Mouse (Mus musculus) kidney, adult 2 months (tissue): ENCODE data around the gene Kcnk13. TPM values are rescaled to one million over a fixed set of nuclear protein-coding genes. Genes with fewer than 3 reads are reported as not detected.

Source experiments
- DNase-seq: peaks from one replicate; pipeline ENCODE4 v3.0.0; 2021
- H3K27ac ChIP-seq: fragments of 200-500 bp; 2 replicates; pipeline ENCODE4 v1.5.1; 2012; ENCODE audit warnings: low read depth, low read length, control low read depth, inconsistent platforms; ENCODE audit not compliant: insufficient read depth
- H3K27me3 ChIP-seq: fragments of 200-500 bp; replicated peaks from 2 replicates; pipeline ENCODE4 v1.6.1; 2012; ENCODE audit warnings: mild to moderate bottlenecking, moderate library complexity, low read length, inconsistent platforms; ENCODE audit not compliant: control insufficient read depth, insufficient read depth
- H3K36me3 ChIP-seq: fragments of 200-500 bp; 2 replicates; pipeline ENCODE4 v1.6.1; 2012; ENCODE audit warnings: mild to moderate bottlenecking, moderate library complexity, low read length, inconsistent platforms; ENCODE audit not compliant: control insufficient read depth, insufficient read depth
- H3K4me1 ChIP-seq: fragments of 200-500 bp; 2 replicates; pipeline ENCODE4 v1.6.1; 2011; ENCODE audit warnings: low read length; ENCODE audit not compliant: control insufficient read depth, insufficient read depth
- H3K4me3 ChIP-seq: fragments of 200-500 bp; 2 replicates; pipeline ENCODE4 v1.5.1; 2011; ENCODE audit warnings: mild to moderate bottlenecking, low read depth, low read length, control low read depth; ENCODE audit not compliant: insufficient read depth
- CTCF ChIP-seq: fragments of 200-500 bp; conservative IDR thresholded peaks from 2 replicates; pipeline ENCODE4 v1.5.1; 2011; ENCODE audit warnings: low read depth, mild to moderate bottlenecking, control low read depth, low read length, moderate library complexity, mixed read lengths; ENCODE audit not compliant: insufficient read depth, insufficient read length
- POLR2A ChIP-seq: fragments of 200-500 bp; IDR thresholded peaks from one replicate; pipeline ENCODE4 v1.6.1; 2011; ENCODE audit warnings: low read depth, low read length, control low read depth
- WGBS: fragments of 180-500 bp; shearing (Covaris S2); methylation state at CpG from one replicate; pipeline ENCODE4 v1.1.7; 2018; 5-methylcytosine and 5-hydroxymethylcytosine counted together
- polyA plus RNA-seq: library from polyadenylated mRNA; depleted of rRNA; stranded (reverse); fragments of >200 nt; gene quantifications from 2 replicates; pipeline ENCODE4 v1.2.3, GENCODE M21; 2012

The Kcnk13 gene
- polyA plus RNA-seq, 1 experiment: 0.50 TPM

DNA sequence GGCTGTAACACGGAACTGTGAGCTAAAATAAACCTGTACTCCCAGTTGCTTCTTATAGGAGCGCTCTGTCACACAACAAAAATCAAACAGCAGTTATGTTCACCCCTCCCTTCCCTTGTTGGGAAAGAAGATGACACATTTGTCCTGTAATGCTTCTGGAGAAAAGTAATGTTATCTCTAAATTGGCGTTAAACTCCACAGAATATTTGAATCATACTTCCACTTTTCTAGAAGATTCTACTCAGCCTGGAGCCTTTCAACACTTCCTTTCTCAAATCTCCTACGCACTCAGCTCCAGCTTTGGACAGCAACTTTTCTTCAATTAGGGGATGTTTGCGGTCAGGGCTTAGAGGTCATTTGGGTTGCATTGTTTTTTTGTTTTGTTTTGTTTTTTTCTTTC lies 125.0 kb downstream of the Kcnk13 start:
- Histone ChIP-seq H3K36me3 (no peaks in the 10 kb centered on the region), H3K4me1 (no peaks in the 10 kb centered on the region), H3K27me3 (no peaks in the 10 kb centered on the region), H3K4me3 (no peak overlapping the region), H3K27ac (no peak overlapping the region)
- WGBS: 84% methylated on average over 5 of the region's 5 CpGs
- TF ChIP-seq CTCF (no peak), POLR2A (no peak)
- no peak for DNase-seq

DNA sequence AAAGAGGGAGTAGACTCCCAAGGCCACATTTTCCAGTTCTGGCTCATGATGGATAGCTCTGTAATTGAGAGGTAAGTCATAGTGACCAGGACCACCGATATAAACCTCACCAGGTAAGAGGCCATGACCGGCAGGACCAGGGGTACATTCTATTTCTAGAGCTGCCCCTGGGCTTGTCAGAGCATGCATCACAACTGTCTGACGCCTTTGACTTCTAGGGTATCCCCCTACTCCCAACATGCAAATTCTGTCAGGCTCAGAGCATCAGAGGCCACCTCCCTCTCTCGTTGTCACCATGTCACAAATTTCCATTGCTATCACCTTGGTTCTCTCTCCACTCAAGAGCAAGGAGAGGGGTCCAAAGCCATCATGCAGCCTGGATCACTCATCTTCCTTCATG lies 126.5 kb downstream of the Kcnk13 start:
- Histone ChIP-seq H3K27ac (no peak overlapping the region), H3K4me1 (no peaks in the 10 kb centered on the region), H3K27me3 (no peaks in the 10 kb centered on the region), H3K4me3 (no peak overlapping the region), H3K36me3 (no peaks in the 10 kb centered on the region)
- no peak for TF ChIP-seq POLR2A
- no peak for TF ChIP-seq CTCF
- 86% methylated on average over 4 of the region's 4 CpGs for WGBS
- no peak for DNase-seq

DNA sequence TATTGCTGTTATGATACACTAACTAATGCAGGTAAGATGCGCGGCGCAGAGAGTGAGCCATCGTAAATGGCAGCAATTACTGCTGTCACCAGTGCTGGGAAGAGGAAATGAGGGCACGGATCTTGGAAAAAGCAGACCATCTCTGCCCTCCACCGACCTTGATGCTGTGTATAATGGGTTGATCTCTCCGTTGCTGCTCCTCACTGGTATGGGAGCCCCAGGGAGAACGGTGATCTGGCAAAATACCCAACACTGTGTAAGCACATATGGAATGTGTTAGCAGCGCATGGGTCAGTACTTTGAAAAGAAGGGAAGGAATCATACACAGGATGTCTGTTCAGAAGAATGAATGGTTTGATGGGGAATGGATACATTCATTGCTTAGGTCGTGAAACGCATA lies 128.7 kb downstream of the Kcnk13 start:
- 85% methylated on average over 11 of the region's 11 CpGs for WGBS
- no peak overlapping the region for H3K27ac ChIP-seq
- DNase-seq: no peak
- no peak overlapping the region for H3K4me3 ChIP-seq
- H3K27me3 ChIP-seq: no peaks in the 10 kb centered on the region
- H3K4me1 ChIP-seq: no peaks in the 10 kb centered on the region
- no peaks in the 10 kb centered on the region for H3K36me3 ChIP-seq
- no peak for TF ChIP-seq POLR2A
- no peak for TF ChIP-seq CTCF

DNA sequence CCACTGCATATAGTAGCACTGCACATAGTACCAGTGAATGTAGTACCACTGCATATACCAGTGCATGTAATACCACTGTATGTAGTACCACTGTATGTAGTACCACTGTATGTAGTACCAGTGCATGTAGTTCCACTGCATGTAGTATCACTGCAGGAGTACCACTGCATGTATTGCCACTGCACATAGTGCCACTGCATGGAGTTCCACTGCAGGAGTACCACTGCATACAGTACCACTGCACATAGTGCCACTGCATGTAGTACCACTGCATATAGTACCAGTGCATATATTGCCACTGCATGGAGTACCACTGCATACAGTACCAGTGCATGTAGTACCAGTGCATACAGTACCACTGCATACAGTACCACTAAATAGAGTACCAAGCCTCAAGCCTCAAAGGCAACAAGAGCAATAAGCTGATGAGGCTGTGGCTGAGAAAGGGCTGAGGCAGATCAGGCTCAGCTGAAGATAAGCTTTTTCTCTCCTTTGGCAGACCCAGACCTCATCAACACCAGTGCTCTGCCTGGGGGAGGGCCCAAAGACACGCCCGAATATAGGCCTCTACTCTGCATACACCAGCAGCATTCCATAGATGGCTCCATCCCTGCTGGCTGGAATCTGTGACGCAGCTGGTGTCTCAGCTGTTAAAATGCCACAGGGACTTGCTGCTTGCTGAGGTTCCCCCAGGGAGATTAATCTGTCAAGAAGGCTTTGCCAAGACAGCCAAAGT lies 135.8 kb downstream of the Kcnk13 start:
- no peak overlapping the region for H3K4me3 ChIP-seq
- TF ChIP-seq POLR2A: no peak
- no peak for TF ChIP-seq CTCF
- no peak for DNase-seq
- 66% methylated on average over 3 of the region's 3 CpGs for WGBS
- no peaks in the 10 kb centered on the region for H3K36me3 ChIP-seq
- no peaks in the 10 kb centered on the region for H3K27me3 ChIP-seq
- no peak overlapping the region for H3K27ac ChIP-seq
- H3K4me1 ChIP-seq: no peaks in the 10 kb centered on the region

DNA sequence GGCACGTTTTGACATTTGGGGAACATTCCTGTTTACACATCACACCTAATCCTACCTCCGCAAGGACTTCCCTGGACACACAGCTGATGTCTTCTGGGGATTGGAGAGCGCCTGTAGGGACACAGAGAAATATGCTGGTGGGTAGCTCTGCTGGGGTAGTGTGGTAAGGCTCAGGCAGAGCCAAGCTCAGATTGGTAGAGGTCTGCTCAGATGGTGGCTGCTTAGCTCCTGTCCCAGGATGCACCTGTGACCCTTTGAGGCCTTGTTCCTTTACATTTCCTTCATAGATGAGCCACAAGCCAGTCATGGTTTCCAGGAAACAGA lies 136.4 kb downstream of the Kcnk13 start:
- Histone ChIP-seq H3K4me3 (no peak overlapping the region), H3K36me3 (no peaks in the 10 kb centered on the region), H3K4me1 (no peaks in the 10 kb centered on the region), H3K27me3 (no peaks in the 10 kb centered on the region), H3K27ac (no peak overlapping the region)
- 72% methylated on average over 3 of the region's 3 CpGs for WGBS
- TF ChIP-seq POLR2A (no peak), CTCF (no peak)
- DNase-seq: no peak

DNA sequence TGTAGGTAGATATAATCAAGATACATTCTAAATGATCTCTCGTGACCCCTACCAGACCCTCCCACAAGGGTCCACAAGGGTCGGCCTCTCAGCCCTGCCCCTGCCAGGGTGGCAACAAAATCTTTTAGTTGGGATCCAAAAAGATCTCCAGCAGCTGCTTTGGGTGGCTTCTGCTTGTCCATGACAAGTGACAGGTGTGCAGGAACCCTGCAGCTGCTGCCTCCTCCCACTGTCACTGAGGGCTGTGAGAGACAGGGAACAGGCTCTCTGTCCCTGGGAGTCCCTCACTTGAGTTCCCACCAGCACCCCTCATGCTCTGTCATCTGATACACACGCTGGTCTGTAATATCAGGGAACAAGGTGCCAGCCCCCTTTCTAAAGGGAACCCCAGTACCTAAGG lies 137.4 kb downstream of the Kcnk13 start:
- TF ChIP-seq CTCF: no peak
- TF ChIP-seq POLR2A: no peak
- 64% methylated on average over 3 of the region's 3 CpGs for WGBS
- Histone ChIP-seq H3K27ac (no peak overlapping the region), H3K4me1 (no peaks in the 10 kb centered on the region), H3K4me3 (no peak overlapping the region), H3K36me3 (no peaks in the 10 kb centered on the region), H3K27me3 (no peaks in the 10 kb centered on the region)
- DNase-seq: no peak

DNA sequence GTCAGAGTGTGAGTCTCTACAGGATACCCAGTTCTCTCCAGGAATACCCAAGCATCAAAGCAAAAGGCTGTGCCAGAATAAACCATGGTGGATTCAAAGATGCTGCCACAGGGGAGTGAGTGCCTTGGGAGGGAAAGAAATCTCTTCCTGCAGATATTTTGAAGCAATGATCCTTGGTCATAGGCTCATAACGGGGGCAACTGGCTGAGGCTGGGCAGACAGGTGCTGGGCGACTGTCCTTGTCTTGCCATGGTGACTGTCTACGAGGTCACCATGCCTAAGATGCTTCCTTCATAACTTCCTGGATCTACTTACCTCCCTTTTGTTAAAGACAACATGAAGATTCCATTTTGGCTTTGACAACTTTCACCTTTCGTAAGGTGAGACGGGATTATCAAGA lies 140.2 kb downstream of the Kcnk13 start:
- no peak overlapping the region for H3K4me3 ChIP-seq
- no peaks in the 10 kb centered on the region for H3K4me1 ChIP-seq
- 85% methylated on average over 5 of the region's 5 CpGs for WGBS
- no peak for DNase-seq
- H3K27ac ChIP-seq: no peak overlapping the region
- H3K27me3 ChIP-seq: no peaks in the 10 kb centered on the region
- TF ChIP-seq CTCF: no peak
- TF ChIP-seq POLR2A: no peak
- no peaks in the 10 kb centered on the region for H3K36me3 ChIP-seq

DNA sequence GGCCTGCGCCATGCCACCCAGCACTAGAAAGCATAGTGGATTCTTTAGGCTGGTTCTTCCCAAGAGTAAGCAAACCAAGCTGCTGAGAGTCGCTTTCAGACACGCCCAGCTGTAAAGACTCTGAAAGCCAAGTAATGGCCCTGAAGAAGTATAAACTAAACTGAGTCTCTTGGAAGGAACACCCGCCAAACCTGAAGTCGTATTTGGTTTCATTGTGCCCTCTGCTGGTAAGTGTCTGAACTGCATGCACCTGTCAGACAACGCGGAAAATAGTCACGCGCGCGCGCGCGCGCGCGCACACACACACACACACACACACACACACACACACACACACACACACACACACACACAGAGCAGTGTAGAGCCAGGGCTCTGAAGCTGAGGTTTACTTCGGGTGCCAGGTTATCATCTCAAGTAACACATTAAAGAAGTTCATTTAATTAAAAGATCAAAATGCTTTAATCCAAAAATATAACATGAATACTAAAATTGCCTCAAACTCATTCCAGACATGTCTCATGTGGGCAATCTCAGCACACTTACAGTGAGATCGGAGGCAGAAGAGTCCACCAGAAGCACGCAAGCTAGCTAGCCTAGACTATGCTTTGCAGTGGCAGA lies 142.1 kb downstream of the Kcnk13 start:
- Histone ChIP-seq H3K27ac (no peak overlapping the region), H3K27me3 (no peaks in the 10 kb centered on the region), H3K4me1 (peaks cover 3% of the 10 kb centered on the region; the same call in 1 of the 2 replicates), H3K36me3 (no peaks in the 10 kb centered on the region), H3K4me3 (no peak overlapping the region)
- no peak for TF ChIP-seq POLR2A
- TF ChIP-seq CTCF: peak; percentile 68
- 12% methylated on average over 20 of the region's 20 CpGs for WGBS
- peak; percentile 76 for DNase-seq
